Mouse (Mus musculus): ENCODE results near the gene Ulk4. TPM values are rescaled to one million over a fixed set of nuclear protein-coding genes. Genes with fewer than 3 reads are reported as not detected.

Gene Ulk4
- total and polyA plus RNA-seq, 3 experiments, result 26.6 to 31.1 TPM; not detected in 1

- peaks cover 34% of the 10 kb centered on the region for H3K79me2 ChIP-seq (ENCODE audit: control insufficient read depth, insufficient read depth, low read length, poor library complexity)
- H3K27ac ChIP-seq (ENCODE audit: control insufficient read depth, low read depth, low read length), result peak overlapping the region; percentile 42; the same call in 1 of the 2 replicates
- no peak for TF ChIP-seq CHD2 (IDR thresholded peaks at IDR 0.05; ENCODE audit: low read length)
- TF ChIP-seq MAX (IDR thresholded peaks at IDR 0.05; ENCODE audit: low read length), result no peak
- no peak for TF ChIP-seq ELF1 (IDR thresholded peaks at IDR 0.05; ENCODE audit: low read depth, low read length)
- TF ChIP-seq TCF12 (IDR thresholded peaks at IDR 0.05; ENCODE audit: low read depth, low read length), result no peak
- TF ChIP-seq POLR2AphosphoS5 (IDR thresholded peaks at IDR 0.05; ENCODE audit: borderline replicate concordance, low read depth, low read length), result no peak
- no peak for TF ChIP-seq RAD21 (IDR thresholded peaks at IDR 0.05; ENCODE audit: low read depth, low read length)
- no peak for TF ChIP-seq KAT2A (conservative IDR thresholded peaks at IDR 0.05; ENCODE audit: low read depth, low read length)
- no peak for TF ChIP-seq MAZ (IDR thresholded peaks at IDR 0.05; ENCODE audit: low read depth, low read length)
- TF ChIP-seq MYC (IDR thresholded peaks at IDR 0.05; ENCODE audit: low read depth, low read length), result no peak
- TF ChIP-seq SIN3A (IDR thresholded peaks at IDR 0.05; ENCODE audit: low read length), result peak; percentile 34; the same call in 1 of the 2 replicates
- 0 out of 2 replicates have a peak, but pooled peaks have one; percentile 36 for TF ChIP-seq MXI1 (IDR thresholded peaks at IDR 0.05; ENCODE audit: low read depth, low read length)
- TF ChIP-seq JUND (IDR thresholded peaks at IDR 0.05; ENCODE audit: low read depth, low read length), result no peak
- peak; percentile 57 for TF ChIP-seq ZNF384 (IDR thresholded peaks at IDR 0.05; ENCODE audit: low read depth, low read length)
- H3K27me3 ChIP-seq (ENCODE audit: control insufficient read depth in 1 of 2, insufficient read depth in 2 of 2, low read length in 2 of 2), result peaks cover 0 to 2% of the 10 kb centered on the region in 2 experiments; a peak in 1 of 4 replicates
- no peaks in the 10 kb centered on the region for H3K9me3 ChIP-seq (replicated peaks; ENCODE audit: insufficient read depth, low read length)
- H3K36me3 ChIP-seq (ENCODE audit: control insufficient read depth in 1 of 2, insufficient read depth in 2 of 2, low read length in 2 of 2), result peaks cover 0 to 11% of the 10 kb centered on the region in 2 experiments; a peak in 2 of 4 replicates
- peak; percentile 71 for DNase-seq (ENCODE audit: low read depth, low spot score)
- peaks cover 3 to 18% of the 10 kb centered on the region in 2 experiments for H3K4me1 ChIP-seq (ENCODE audit: control insufficient read depth in 1 of 2, insufficient read depth in 2 of 2, low read length in 2 of 2)
- peak overlapping the region; percentile 93 for H3K4me3 ChIP-seq (ENCODE audit: control insufficient read depth in 1 of 2, insufficient read depth in 1 of 2, low read depth in 2 of 2, low read length in 2 of 2)
- H3K9ac ChIP-seq (ENCODE audit: control insufficient read depth, low read depth, low read length, poor library complexity, severe bottlenecking), result peak overlapping the region; percentile 90
These were observed 21.0 kb upstream of the Ulk4 start for GRCm38 (mm10) chr9:121298065-121298398.

- no peaks in the 10 kb centered on the region for H3K9me3 ChIP-seq (replicated peaks; ENCODE audit: insufficient read depth, low read length)
- H3K36me3 ChIP-seq (ENCODE audit: control insufficient read depth in 1 of 2, insufficient read depth in 2 of 2, low read length in 2 of 2), result peaks cover 0 to 11% of the 10 kb centered on the region in 2 experiments; a peak in 2 of 4 replicates
- H3K4me3 ChIP-seq (ENCODE audit: control insufficient read depth in 1 of 2, insufficient read depth in 1 of 2, low read depth in 2 of 2, low read length in 2 of 2), result peak within 1 kb of the TSS; percentile 93
- TF ChIP-seq EP300 (IDR thresholded peaks at IDR 0.05; ENCODE audit: low read depth in 1 of 2, low read length in 2 of 2) (no peak), POLR2A (IDR thresholded peaks at IDR 0.05; ENCODE audit: control insufficient read depth in 1 of 2, insufficient read depth in 1 of 2, low read depth in 1 of 2, low read length in 2 of 2, poor library complexity in 1 of 2) (peak; percentile 59 to 70; a peak in 3 of 4 replicates), NELFE (IDR thresholded peaks at IDR 0.05; ENCODE audit: low read depth, low read length) (peak; percentile 56; the same call in 1 of the 2 replicates), UBTF (IDR thresholded peaks at IDR 0.05; ENCODE audit: borderline replicate concordance, insufficient read depth, low read depth, low read length) (peak; percentile 78; the same call in 1 of the 2 replicates), TCF12 (IDR thresholded peaks at IDR 0.05; ENCODE audit: low read depth, low read length) (0 out of 2 replicates have a peak, but pooled peaks have one; percentile 3), MAX (IDR thresholded peaks at IDR 0.05; ENCODE audit: low read length) (0 out of 2 replicates have a peak, but pooled peaks have one; percentile 10)
- H3K9ac ChIP-seq (ENCODE audit: control insufficient read depth, low read depth, low read length, poor library complexity, severe bottlenecking), result peak within 1 kb of the TSS; percentile 90
- DNase-seq (ENCODE audit: low read depth, low spot score), result peak; percentile 67
- peak within 1 kb of the TSS; percentile 42; the same call in 1 of the 2 replicates for H3K27ac ChIP-seq (ENCODE audit: control insufficient read depth, low read depth, low read length)
- H3K27me3 ChIP-seq (ENCODE audit: control insufficient read depth in 1 of 2, insufficient read depth in 2 of 2, low read length in 2 of 2), result peaks cover 0 to 2% of the 10 kb centered on the region in 2 experiments; a peak in 1 of 4 replicates
- peaks cover 34% of the 10 kb centered on the region for H3K79me2 ChIP-seq (ENCODE audit: control insufficient read depth, insufficient read depth, low read length, poor library complexity)
- peaks cover 3 to 18% of the 10 kb centered on the region in 2 experiments for H3K4me1 ChIP-seq (ENCODE audit: control insufficient read depth in 1 of 2, insufficient read depth in 2 of 2, low read length in 2 of 2)
These were observed 20.4 kb upstream of the Ulk4 start, which contains the start of gene Trak1 for GRCm38 (mm10) chr9:121297171-121298064. Gene Trak1 (plus strand): TSS chr9:121297502.
